Mouse (Mus musculus): ENCODE measurements at regions not wholly inside any gene's neighbourhood (a gene's known extent, or its start where the extent isn't known, plus 50 kb on each side); places are given as distances from the start of the nearest gene placed in this dataset.

DNA sequence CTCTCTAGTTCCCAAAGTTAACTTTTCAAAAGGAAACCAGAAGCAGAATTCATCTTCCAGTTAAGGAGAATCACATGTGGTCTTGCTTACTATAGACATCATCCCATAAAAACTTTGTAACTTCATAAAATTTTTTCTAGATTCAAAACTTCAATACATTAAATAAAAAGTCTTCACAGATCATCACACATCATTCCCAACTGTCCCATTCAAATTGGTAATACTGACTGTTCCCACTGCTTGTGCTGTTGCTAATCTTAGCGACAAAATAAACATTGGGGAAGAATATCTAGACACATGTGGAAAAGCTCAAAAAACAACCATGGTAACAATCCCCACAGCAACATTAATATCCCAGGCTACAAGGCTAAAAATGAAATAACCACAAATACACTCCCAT lies 210.0 kb upstream of the Lrrn1 start:
- intact Hi-C loops (cut with DNase I) = no loop called here

DNA sequence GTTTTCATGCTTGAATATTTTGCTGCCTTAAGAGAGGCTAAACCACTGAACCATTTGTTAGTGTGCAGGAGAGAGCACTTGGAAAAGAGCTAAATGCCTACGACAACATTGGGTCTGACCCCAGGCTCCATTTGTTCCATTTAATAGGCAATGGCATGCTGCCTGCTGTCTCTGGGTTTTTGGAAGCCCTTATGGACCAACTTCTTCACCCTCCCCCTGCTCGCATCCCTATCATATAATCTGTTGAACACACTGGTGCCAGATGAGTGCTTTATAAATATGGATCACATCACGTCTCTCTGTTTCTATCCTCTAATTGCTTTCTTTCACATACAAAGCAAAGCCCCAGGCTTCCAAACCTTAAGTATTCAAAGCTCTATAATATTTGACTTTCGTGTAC lies 179.1 kb upstream of the Lrrn1 start:
- intact Hi-C loops (cut with DNase I) = no loop called here

DNA sequence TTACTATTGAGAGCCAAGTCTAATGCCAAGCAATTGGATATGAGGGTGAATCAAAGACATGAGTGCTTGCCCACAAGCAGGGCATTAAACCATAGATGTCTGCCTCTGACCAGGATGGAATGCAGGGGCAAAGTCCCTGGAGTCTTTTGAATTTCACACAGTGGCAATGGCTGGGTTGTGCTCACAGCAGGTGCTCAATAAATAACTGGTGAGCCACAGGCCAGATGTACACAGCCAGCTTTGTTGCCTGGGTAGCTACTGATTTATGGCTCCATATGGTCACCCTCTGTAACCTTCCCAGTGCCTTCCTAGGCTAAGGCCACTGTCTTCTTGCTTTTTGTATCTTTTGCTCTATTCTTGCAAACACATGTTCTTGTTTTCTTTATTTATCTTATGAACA lies 154.3 kb upstream of the Lrrn1 start:
- intact Hi-C loops (cut with DNase I) = no loop called here

DNA sequence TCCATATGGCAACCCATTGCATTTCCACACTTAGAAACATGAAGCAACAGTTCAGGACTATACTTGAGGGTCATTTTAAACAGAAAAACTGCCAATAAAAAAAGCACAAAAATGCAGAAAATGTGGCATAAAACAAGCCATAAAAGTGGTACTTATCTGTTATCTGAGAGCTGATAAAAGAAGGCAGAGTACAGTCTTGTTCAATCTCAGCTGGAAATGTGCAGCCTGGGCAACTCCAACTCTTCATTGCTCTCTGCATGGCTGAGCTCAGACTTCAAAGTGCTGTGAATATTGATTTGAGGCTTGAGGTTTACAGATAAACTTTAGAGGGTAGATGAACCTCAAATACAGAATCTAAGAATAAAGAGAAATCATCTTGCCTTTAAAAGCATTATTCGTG lies 151.1 kb upstream of the Lrrn1 start:
- intact Hi-C loops (cut with DNase I) = no loop called here

DNA sequence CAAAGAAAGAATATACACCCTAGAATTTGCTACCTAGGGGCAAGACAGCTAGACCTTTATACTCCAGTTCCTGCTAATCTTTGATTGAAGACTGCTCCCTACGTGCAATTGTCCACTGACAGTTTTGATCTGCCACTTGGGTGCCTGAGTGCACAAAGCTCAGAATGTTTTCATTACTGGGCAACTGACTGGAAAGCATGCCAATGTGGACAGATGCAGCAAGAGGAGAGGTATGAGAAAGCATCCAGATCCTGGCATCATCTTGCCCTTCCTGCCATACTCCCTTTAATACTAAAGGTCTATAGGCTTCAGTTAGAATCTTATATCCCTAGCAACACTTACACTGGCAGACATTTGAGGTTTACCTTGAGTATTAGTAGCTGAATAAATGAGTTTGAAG lies 148.9 kb upstream of the Lrrn1 start:
- intact Hi-C loops (cut with DNase I) = no loop called here

DNA sequence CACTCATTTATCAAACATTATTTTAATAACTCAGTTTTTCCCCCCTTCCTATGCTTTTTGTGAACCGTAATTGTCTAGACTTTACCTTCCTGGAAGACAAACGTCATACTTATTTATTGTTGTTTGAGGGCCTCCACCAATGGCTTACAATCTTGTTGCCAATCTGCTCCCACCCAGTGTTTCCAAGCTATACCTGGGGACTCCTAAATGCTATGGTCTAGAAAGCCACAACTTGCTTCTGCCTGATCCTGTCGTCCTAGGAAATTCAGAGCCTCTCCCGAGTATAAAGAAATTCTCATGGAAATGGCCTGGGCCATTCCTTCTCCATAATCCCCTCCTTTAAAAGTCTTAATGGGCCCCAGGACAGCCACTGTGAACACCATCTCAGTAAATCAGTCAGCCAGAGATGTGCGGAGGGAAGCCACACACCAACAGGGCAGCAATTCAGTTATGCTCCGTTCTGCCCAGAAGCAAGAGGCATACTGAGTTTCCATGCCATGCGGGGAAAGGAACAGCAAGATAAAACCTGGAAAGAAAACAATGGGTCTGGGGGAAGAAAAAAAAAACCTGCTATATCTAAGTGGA lies 143.4 kb upstream of the Lrrn1 start:
- intact Hi-C loops (cut with DNase I) = no loop called here

DNA sequence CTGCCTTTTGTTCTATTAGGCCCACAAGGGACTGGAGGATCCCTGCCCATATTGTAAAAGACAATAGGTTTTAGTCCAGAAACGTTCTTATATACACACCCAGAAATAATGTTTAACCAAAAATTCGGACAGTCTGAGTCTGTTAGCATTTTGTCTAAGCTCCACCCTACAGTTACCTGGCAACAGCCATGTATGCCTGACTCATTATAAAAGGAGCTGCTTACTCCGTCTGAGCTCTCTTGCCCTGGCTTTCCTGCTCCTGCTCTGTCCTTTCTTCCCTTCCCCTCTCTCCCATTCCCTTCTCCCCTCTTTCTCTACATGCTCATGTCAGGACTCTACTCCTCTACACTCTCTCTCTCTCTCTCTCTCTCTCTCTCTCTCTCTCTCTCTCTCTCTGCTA lies 139.7 kb upstream of the Lrrn1 start:
- intact Hi-C loops (cut with DNase I) = no loop called here

DNA sequence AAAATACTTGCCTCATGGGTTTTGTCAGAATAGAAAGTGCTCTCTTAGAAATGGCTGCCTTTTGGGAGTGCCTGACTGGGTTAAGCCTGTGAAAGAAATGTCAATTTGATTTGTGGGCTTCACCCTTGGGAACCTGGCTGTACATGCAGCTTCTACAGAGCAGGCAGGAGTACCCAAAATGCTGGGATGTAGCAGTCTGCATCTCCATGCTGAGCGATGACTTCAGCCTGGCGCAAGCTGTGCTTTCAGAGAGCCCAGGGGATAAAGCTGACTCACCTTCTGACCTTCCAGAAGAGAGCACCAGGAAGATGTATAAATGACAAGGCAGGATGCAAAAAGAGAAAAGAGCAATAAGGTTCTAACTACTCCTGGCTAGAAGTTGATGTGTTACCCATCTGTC lies 135.0 kb upstream of the Lrrn1 start:
- intact Hi-C loops (cut with DNase I) = no loop called here

DNA sequence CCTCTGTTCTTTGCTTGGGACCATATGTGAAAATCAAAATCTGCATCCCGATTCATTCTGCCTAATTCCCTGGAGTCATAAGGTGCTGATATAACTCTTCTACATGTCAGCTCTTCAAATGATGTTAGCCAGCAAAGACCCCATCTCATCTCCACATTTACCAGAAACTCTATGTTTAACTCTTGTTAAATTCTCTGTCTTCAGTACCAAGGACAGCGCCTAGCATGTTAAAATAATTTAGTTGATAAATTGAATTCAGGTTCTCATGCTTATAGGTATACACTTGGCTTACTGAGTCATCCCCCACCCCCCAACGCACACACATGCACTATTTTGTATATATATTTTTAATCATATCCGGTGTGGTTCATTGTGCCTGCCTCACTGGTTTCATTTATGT lies 113.8 kb upstream of the Lrrn1 start:
- intact Hi-C loops (cut with DNase I) = no loop called here

DNA sequence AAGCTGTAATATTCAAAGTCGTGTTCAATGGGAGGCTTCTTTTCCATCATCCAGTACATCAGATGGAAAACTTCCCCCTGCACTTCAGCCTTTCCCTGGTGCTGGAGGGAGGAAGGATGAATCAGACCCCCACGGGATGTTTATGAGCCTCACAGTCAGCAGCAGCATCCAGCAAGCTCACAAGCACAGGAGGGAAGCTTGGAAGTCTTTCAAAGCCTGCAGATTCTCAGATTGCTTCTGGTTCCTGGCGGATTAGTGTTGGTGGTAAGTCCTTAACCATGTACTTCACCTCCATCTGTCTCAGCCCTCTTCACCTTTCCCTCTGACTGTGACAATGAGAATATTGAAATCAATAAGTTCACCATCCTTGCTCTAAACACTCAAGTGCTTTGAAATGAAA lies 107.5 kb upstream of the Lrrn1 start:
- intact Hi-C loops (cut with DNase I) = no loop called here

DNA sequence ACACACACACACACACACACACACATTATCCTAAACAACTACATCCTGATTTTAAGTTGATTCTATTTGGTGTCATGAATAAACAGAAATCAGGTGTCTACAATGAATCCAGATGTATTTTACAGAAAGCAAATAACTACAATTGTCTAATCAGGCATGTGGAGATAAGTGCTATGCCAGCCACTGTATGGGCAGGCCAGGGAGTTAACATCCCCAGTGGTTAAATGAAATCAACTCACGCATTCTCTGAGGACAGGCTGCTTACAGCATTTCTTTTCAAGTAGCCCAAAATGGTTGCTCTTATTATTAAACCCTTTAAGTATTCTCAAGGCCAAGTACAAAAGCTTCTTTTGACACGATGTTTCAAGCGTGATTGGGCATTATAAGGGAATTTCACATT lies 103.0 kb upstream of the Lrrn1 start:
- intact Hi-C loops (cut with DNase I) = no loop called here

DNA sequence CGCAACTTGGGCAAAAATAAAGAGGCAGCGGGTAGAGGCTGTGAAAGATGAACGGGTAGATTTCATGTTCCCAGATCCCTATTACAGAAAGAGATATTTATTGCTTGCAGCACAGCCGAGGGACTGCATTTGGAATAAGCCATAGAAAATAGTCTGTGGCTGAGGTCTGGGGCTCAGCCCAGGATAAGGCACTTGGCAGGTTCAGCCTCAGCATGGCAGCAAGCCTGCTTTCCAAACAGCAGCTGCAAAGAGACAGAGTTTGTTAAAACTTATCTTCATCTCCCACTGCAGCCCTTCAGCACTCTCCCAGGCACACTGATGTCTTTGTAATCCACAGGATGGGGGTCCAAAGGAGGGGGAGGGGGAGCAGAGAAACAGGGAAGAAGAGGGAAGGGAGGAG lies 98.5 kb upstream of the Lrrn1 start:
- intact Hi-C loops (cut with DNase I) = no loop called here

DNA sequence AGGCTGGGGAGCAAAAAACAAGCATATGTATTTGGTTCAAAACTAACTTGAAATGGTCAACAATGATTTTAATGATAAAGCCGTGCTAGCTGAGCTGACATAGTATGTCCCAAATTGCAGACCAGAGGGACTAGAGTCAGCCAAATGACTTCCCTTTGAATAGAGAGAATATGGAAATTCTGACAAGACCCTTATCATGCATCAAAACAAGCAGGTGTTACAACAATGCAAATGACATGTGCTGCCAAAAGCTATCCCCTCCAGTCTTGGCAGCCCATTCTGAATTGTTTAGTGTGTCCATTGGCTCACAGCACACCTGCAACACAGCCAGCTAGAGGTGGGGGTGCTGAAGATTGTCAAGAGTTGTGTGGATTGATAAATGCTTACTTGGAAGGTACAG lies 87.5 kb upstream of the Lrrn1 start:
- intact Hi-C loops (cut with DNase I) = no loop called here

DNA sequence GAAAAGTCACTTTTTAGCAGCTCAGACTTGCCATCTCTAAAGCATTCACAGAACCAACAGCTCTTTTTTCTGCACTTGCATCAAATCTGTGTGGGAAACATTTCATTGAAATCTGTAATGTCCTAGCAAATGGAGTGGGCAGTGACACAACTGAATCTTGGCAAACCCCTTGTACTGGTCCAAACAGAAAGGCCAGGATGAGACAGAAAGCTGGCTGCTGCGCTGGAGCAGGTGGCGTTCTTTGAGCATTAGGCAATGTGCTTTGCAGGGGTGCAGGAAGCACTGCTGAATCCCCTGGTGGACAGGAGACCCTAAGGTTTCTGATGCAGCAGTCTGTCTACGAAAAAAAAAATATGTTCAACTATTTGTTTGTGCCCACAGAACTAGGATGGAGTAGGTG lies 85.2 kb upstream of the Lrrn1 start:
- intact Hi-C loops (cut with DNase I) = no loop called here

DNA sequence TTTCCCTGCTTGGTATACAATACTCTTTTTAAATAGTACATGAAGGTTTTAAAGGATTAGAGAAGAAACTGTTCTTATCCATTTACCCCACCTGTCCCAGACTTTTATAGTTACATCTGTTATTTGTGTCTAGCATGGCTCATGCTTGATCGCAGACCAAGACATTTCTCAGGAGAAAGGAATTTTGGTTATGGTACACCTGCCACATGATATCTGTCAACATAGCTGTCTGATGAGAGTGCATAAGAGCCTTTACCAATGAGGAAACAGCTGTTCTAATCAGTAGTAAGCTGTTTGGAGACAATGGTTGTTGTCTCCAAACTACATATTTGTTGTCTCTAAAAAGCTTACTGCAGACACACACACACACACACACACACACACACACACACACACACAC lies 70.3 kb upstream of the Lrrn1 start:
- intact Hi-C loops (cut with DNase I) = no loop called here

DNA sequence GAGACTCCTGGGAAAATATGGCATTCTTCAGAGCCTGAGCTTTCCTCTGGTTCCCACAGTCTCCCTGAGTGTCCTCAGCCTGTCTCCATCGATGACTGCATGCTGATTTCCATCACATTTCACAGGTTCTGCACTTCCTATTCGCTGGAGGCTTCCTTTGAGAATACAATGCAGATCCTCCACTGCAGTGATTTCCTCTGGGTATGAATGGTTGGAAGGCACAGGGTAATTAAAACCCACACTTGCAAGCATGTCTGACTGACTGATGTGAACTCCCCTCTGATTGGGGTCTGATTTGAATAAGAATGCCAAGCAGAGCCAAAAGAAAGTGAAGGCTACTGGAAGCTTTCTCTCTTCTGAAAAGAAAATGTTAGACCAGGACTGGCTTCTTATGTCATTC lies 67.1 kb upstream of the Lrrn1 start:
- intact Hi-C loops (cut with DNase I) = loop anchor here (10.0 kb wide), 1 partner anchor 102 kb away; no protein-coding TSS in a partner anchor

DNA sequence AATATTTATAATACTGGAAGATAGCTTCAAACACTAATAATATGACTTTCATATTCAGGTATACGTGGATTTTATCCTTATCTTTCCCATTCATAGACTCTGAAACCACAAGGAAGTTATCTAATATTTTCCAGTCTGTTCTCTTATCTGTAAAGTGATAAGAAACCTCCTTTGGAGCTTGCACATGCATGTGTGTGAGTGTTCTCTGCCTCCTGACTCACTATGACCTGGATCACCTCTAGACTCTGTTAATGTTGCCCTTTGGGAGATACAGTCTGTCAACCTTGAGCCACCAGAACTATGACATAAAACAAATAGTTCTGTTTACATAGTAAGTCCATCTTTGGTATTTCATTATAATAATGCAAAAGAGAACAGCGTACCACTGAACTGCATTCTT lies 56.2 kb upstream of the Lrrn1 start:
- intact Hi-C loops (cut with DNase I) = no loop called here

DNA sequence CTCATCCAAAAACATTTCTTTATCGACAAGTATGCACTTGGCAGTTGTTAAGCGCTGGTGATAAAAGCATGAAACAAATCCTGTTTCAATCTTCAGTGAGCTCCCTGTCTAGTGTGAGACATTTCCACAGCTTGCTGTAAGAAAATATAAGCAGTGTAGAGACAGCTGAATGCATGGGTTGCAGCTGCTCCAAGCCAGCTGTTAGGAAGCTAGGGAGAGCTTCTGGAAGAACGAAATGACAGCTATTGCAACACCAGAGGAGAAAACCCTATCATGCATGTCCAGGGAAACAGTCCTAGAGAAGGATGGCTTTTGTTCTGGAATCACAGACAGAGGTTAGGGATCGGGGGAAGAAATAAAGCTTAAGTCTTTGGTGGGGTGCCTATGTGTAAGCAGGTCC lies 55.4 kb upstream of the Lrrn1 start:
- intact Hi-C loops (cut with DNase I) = no loop called here

Small RNA genes lying in the stretch of these regions (microRNA-seq; reads per million reads assigned to microRNA genes)
- 0 reads per million in 2 experiments for gene Gm27690
